Mouse (Mus musculus) retina, postnatal 7 days (tissue): ENCODE measurements around the gene Hdac6.

Source experiments
- DNase-seq: peaks from one replicate; pipeline ENCODE4 v3.0.0-alpha.2; 2012; ENCODE audit warnings: low read depth, low spot score

The Hdac6 gene

DNA sequence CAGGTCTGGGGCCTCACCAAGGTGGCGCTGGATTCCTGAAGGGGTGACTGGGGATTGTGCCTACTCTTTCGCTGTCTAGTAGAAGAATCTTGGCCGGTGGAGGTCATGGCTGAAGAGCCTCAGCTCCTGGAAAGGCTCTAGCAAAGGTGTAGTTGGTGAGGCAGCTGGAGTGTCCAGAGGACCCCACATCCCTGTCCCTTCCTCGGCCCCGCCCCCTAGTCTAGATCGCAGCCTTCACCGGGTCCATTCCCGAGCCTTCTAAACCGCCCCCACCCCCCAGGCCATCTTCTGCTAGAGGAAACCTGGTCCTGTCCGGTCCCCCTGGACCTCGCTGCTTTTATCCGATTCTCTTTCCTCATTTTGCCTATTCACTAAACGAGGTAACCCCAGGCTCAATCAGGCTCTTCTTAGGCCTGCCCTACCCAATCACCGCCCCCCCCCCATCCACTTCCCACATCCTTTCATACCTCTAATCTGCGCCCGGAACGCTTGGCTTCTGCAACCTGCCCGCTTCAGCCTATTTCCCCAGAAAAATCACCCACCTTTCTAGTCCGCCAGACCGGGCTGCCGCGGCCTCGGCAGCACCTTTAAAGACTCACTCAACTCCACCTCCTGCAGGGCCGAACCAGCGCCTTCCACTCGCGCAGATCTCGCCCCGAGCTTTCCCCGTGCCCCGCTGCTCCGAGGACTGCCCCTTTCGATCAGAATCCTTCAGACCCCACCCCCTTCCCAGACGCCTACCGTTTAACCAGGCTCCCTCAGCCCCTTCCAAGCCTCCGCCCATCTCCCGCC lies at the start of gene Hdac6:
Gene Hdac6, minus strand, starts transcription at position 782 of the 792 bp plus-strand sequence.
- DNase-seq: no peak

DNA sequence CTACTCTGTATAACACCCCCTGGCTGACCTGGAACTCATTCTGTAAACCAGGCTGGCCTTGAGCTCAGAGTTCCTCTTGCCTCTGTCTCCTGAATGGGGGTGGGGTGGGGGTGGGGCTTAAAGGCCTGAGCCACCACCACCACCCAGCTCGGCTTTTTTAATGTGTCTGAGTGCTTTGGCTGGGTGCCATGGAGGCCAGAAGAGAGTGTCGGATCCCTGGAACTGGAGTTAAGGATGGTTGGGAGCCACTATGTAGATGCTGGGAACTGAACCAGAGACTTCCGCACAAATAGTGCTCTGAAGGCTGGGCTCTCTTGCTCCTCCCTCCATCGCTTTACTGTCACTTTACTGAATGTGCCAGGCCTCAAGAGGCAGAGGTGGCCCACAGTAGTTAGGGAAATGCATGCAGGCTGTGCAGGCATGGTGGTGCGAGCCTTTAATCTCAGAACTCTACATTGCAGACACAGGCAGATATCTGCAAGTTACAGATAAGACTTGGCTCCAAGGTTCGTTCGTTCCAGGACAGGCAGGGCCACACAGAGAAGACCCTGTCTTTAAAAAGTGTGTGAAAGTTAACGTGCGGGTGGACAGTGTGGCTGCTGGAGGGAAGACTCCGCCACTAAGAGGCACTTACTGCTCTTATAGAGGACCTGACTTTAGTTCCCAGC lies 45.5 kb upstream of the Hdac6 start:
- DNase-seq: no peak

DNA sequence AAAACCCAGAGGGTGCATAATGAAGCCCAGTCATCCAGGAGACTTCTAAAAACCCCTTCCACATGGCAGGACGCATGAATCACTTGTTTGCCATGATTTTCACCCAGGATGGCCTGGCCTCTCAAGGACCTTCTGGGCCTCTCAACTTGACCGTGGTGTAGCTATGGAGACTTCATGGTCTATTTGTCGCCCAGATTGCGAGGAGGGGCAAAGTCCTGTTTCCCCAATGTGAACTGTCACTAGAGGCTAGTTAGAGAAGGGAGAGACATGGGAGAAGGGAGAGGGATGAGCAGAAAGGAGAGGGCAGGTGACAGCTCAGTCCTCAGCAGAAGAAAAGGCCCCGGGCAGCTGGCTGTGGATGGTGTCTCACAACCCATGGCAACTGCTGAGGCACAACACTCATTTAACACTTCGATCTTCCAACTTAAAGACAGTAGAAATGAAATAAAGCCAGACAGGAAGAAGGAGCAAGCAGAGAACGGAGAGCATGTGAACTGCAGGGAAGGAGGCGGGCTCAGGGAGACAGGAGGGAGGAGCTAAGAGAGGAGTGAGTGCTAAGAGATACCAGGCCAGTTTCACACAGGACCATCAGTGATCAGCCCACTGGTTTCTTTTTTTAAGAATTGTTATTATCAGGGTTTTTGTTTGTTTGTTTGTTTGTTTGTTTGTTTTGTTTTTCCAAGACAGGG lies 44.8 kb upstream of the Hdac6 start:
- DNase-seq: no peak

DNA sequence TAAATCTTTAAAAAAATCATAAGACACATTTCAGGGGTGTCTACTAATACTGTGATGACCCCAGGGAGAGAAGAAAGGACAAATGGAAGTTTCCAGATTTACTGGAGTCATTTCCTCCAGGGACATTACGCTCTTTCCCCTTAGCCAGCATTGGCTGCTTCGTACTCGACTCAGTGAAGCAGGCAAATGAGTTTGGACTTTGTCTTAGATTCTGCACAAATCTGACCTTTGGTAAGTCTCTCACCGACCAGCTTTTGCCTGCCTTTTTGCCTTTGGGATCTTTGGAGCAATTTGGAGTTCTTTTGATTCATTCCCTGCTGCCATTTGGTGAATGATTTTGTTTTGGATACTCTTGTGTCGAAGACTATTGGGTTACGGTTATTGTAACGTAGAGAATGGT lies 33.7 kb upstream of the Hdac6 start:
- no peak for DNase-seq

DNA sequence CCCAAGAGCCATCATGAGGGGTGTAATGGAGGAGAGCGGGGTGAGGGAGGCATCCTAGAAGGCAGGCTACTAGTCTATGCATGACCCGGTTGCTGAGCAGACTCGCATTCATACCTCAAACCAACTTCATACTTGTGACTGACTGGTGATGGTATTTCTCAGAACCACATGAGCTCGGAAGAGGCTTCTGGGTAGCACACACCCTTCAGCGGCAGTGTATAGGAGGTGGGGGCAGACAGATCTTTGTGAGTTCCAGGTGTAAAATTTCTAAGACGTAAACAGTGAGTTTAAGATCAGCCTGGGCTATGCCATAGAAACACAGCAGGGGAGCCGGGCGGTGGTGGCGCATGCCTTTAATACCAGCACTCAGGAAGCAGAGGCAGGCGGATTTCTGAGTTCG lies 30.2 kb upstream of the Hdac6 start, which contains the start of gene Gata1:
Gene Gata1, minus strand, starts transcription at position 180 of the 400 bp plus-strand sequence.
- no peak for DNase-seq

DNA sequence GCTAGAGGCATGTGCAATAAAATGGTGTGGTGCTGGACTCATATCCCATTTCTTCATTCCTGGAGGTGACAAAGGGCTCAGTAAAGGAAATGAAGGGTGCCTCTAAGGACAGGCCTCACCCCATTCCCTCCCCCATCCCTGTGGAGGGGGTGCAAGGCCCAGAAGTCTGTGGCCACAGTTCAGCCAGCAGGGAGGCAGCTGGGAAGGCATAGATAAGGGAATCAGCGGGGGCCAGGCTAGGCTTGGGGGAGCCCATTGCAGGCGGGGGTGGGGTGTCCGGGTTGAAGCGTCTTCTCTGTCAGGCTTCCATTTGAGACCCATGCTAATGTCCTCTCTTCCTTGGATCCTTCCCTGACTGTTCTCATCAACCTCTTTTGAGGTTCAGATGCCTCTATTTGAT lies 23.6 kb upstream of the Hdac6 start:
- no peak for DNase-seq

DNA sequence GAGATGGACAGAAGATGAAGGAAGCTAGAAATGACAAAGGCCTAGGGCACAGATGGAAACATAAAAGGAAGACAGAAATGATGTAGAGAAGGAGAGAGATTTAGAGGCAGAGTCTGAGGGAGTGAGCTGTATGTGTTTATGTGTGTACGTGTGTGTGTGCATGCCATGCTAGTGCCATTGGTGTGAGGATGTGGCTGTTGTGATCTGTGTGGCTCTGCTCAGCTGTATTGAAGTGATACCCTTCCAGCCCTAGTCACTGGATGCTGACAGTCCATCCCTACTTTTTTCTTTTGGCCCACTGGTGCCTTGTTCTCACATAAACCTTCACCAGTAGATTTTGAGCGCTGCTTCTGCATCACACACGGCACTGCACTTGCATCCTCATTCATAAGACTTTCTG lies 21.2 kb upstream of the Hdac6 start:
- DNase-seq: no peak

DNA sequence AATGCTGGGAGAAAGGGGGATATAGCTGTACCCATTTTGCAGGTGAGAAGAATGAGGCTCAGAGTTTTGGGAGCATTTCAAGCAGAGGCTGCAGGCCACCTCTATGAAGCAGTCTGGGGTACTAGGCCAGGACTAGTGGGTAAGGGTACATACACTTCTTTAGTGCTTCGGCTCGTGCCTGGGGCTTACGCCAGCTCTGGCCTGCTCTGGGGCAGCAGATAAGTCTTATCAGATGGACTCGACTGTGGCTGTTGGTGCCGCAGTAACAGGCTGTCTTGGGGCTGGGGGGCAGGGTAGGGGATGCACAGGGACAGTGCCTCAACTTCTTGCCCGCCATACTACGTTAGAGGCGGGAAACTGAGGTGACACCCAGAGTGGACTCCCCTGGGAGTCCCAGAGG lies 20.5 kb upstream of the Hdac6 start:
- no peak for DNase-seq

DNA sequence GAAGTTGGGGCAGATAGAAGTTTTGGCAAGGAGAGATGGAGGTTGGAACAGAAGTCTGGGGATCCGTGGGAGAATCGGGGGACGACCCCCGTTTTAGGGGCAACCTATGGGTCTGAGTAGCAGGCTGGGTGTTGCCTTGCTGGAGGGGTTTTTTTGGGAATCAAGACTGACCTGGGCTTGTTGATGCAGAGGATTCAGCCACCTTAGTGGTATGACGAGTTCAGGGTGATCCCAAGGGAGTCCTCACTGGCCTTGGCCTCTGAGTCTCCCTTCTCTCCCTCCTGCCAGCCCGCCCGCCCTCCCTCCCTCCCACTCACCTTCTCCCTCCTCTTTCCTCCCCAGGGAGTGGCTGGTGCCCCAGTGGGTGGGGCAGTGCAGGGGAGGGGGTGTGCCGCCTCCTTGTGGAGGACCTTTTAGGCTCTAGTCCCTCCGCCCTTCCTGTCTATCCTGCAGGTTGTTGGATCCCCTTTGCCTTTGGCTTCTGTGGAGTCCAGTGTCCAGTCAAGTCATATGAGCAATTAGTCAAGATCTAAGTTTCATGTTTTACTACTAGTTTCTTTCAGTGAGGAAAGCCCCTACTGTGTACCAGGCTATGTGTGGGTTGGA lies 20.0 kb upstream of the Hdac6 start:
- DNase-seq: no peak

DNA sequence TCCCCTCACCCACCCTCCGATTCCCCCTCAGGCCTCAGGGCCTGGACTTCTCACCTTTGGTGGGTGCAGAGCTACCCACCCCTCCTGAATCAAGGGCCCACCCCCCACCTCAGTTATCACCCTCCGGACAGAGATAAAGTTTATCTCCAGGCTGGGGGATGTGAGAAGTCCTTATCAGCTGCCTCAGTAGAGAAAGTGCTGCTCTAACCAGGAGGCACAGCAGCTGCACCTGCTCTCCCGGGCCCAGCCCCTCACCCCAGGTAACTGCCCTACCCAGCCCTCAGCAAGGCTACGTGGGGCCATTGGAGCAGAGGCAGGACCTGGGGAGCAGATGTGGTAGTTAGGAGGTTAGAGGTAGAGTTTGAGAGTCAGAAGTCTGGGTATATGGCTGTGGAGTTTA lies 18.5 kb upstream of the Hdac6 start:
- DNase-seq: no peak

DNA sequence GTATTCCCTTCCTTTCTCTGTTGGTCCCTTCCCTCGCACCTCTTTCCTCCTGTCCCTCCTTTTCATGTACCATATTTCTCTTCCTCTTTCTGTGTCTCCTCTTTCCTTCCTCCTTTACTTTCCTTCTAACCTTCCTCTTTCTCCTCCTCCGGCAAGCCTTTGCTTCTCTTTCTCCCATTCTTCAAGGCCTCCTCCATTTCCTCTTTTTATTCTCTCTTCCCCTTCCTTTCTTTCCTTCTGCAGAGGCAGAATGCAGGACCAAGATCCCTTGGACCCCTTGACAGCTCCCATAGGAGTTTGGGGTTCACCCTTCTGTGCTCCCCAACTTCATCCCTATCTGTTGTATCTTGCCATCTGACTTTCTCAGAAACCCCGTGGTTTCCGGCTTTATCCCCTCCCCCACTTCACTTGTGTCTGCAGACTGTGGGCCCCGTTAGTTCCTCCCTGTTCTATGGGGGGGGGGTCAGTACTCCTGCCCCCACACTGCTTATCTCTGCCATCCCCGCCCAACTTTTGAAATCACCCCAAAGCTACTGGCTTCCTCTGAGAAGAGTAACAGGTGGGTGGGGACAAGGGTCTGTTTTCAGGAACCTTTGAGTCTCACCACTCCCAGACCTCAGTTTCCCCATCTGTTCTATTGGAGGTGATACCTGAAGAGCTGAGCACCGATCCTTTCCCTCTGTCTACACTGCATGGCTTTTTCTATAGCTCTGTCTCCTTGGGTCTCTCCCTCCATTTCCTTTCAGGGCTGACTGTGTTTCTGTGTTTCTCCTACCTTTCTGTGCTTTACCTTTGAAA lies 16.3 kb upstream of the Hdac6 start:
- no peak for DNase-seq

DNA sequence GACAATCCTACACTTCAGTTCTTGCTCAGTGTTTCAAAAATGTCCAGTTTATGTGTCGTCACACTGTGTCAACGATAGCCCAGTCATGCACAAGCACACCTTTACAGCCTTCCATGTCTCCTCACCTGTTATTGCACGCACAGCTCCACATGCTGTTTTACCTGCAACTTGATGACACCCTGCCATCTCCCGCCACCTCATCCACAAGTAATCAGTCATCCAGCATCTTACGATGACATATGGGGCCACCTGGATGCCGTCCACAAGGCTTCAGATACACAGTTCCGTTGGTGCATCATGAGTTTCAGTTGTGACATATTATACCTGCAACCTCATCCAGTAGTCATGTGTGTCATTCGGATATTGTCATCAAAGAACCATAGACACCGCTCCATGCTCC lies 11.2 kb upstream of the Hdac6 start:
- DNase-seq: no peak

DNA sequence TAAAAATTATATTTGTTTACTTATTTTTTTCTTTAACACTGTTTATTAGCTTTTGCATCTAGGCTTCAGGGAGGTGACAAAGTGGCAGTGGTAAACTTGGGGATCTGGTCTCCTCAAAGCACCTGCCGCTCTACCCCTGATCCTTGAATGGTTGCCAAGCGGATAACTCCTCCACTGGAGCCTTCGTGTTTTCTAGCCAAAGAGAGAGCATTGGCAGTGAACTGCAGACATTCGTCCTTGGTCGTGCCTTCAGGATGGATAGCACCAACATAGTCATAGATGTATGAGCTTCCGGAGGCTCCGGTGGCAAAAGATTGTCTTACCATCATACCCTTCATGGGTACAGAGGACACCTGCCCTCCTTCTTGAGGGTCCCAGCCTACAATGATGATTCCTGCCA lies 2.4 kb upstream of the Hdac6 start:
- no peak for DNase-seq

DNA sequence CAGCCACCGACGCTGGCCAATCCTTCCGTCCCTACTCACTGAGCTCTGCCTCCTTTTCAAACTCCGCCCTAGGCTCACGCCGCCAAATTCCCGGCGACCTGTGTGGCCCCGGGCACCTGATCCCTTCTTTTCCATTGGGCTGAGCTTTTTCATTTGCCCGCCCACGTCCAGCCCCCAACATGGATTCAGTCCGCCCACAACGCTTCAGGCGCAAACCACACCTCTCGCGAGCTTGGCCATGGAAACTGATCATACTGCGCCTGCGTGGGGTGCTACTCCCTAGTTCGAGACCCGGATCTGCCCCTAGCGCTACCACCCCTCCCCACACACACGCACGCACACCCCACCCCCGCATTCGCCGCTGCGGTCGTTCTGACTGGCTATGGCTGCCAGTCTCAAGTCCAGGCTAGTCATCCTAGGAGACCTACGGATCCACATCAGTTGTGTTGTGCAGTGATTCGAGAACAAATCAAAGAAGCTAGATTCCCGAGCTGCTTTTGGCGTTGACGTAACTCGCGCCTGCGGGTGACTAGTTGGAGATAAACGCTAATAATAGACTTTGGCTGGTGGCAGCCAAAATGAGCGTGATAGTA lies 307 bp upstream of the Hdac6 start:
- DNase-seq: peak; percentile 87

DNA sequence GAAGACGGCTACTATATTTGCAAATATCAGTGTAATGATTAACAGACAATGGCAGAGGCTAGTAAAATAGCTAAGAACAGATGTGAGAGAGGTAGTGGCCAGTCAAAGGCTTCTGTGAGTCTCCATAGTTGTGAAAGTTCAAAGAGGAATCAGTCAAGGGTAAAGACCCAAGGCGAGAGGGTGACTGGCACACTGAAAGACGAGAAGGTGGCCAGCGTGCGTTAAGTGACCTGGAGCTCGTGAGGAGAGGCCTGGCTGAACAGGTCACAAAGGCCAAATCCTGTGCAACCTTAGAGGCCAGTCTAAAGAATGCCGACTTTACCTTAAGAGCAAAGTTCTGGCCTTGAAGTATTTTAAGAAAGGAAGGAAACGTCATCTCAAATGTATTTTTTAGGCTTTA lies 2.1 kb downstream of the Hdac6 start:
- DNase-seq: no peak

DNA sequence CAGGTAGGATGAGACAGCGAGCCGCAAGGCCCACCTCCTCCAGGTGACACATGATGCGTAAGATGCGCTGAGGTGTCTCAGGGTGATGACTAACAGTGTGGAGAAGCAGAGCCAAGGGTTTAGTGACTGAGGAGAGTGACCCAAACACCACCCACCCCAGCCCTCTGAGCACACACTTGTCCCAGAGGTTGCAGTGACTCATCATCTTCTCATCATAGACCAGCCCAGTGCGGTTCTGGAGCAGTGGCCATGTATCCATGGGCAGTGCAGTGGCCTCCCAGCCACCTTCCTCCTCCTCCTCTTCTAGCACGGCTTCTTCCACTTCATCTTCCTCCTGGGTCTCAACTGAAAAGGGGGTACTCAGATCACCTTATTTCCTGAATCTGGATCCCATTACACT lies 10.0 kb downstream of the Hdac6 start:
- no peak for DNase-seq

DNA sequence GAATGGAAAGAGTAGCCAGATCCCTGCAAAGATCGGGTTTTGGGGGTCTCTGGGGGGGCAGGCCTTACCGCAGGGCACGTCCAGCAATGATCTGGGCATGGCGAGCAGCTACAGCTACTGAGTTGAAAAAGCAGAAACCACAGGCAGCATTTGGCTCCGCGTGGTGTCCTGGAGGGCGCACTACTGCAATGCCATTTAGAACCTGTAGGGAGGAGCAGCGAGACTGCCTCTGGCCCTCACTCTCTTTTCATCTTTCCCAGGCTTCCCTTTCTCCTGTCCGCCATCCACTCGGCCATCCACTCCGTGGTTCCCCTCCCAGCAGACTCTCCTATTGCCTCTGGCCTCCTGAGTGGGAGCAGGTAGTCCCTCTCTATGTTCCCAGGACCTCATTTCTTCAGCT lies 10.8 kb downstream of the Hdac6 start:
- no peak for DNase-seq

DNA sequence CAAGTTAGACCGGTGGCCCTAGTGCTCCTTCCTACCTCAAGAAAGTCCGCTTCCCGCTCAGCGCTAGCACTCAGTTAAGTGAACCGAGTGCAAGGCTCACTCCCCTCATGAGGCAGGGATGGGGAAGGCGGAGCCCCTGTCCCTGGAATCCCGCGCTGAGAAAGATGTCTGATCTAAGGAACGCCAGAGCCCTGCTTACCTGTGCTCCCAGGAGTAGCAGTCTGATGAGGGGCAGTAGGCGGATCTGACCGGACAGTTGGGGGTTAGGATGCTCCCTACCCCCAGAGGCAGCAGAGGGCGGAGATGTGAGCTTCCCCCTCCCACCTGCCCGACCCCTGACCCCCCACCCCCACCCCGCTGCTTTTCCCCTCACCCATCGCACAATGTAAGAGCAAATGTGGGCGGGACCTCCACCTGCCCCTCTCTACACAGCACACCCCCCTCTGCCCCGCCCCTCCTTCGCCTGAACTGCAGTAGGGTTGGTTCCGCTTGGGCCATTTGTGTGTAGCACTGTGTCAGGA lies 19.4 kb downstream of the Hdac6 start, which contains the start of gene Eras:
Gene Eras, minus strand, starts transcription at position 338 of the 521 bp plus-strand sequence.
- no peak for DNase-seq

DNA sequence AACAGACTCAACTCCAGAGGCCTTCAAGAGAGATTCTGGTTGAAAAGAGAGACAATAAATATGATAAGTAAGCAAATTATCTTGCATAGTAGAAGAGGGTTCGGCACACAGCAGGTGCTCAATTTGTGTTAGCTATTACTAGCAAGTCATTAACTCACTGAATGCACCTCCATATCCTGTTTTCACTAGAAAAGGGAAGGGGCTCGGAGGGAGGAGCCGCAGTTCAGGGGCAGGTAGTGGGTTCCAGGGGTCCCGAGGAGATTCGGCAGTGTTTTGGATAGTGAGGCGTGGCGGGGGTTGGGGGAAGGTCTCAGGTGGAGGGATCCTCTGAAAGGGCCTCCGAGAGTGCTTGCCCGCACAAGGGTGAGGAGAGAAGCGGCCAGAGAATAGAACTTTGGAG lies 20.6 kb downstream of the Hdac6 start:
- DNase-seq: no peak

DNA sequence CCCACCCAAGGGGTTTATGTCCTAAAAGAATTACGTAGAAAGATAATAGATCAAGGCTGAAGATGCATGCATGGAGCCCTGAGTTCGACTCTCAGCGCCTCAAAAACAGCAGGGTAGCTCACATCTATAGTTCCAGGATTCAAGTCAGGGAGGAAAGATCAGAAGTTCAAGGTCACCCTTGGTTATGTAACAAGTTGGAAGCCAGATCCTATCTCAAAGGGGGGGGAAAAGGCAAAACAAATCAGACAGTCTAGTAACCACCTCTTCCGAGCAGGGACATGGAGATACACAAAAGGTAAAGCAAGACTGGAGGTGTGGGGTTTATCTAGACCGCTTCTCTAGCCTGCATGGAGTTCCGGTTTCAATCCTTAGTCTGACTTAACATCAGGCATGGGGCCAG lies 21.4 kb downstream of the Hdac6 start:
- no peak for DNase-seq

DNA sequence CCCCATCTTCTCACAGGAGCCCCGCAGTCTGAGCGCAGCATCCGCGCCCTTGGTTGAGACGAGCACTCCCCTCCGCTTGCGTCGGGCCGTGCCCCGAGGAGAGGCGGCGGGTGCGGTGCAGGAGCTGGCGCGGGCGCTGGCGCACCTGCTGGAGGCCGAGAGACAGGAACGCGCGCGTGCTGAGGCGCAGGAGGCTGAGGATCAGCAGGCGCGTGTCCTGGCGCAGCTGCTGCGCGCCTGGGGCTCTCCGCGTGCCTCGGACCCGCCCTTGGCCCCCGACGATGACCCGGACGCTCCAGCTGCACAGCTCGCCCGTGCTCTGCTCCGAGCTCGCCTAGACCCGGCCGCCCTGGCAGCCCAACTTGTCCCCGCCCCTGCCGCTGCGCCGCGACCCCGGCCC lies 25.7 kb downstream of the Hdac6 start:
- no peak for DNase-seq
